Mouse (Mus musculus): ENCODE measurements around the gene Trcg1.

DNA sequence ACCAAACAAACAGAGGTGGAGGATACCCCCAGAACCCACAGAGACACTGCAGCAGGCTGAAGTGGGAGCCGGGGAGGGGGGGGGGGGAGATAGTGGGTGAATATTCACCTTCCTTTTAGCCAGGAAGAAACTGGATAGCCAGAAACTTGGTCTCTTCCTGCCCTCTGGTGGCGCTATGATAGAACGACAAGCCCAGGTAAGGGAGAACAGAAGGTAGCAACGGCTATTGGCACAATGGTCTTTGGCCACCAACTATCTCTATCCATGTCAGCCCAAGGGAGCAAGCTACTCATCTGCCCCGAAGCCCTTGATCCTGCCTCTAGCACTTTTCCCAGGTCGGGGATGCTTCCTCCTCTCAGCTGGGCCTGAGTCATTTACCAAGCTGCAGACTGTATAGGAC lies 16.0 kb upstream of the Trcg1 start:
- TF ChIP-seq CTCF (IDR thresholded peaks at IDR 0.05; ENCODE audit: extremely low read depth, insufficient read depth, low read length) (peak; percentile 80), POLR2A (IDR thresholded peaks at IDR 0.05; ENCODE audit: extremely low read depth, insufficient read depth, low read length) (no peak)

Data from cortical plate, adult 2 months (tissue).